25 mouse cellular contexts compared by ENCODE assay signal in genomic region chr17:6986118-6986517, GRCm38 (mm10). TPM values are rescaled to one million over a fixed set of nuclear protein-coding genes. Genes with fewer than 3 reads are reported as not detected.
"Had no signal": no experiment of that assay in that cellular context is flagged by ENCODE, and none has a peak within 500 bp of the region (broad histone marks: within the 10 kb centered on the region; RNA-seq: fewer than 3 reads in every experiment).

No protein-coding gene starts in this region.

RNA-seq across cellular contexts. Expression of gene Gm49721, which starts 7.4 kb away (rescaled TPM):
- total RNA-seq: gastrocnemius, postnatal 14 days; gastrocnemius, postnatal 36 days; heart, adult 18-20 months; heart, adult 8-10 months; heart, postnatal 10 days; heart, postnatal 25 days; heart, postnatal 4 days; liver, adult 2 months had no signal
- polyA plus RNA-seq: heart, embryonic 14.5 days; intestine, embryonic 16.5 days; limb, embryonic 15.5 days; liver, embryonic 12.5 days had no signal

RNA-seq across cellular contexts. Expression of gene Gm1604a, which starts 39.2 kb away (rescaled TPM):
- total RNA-seq: gastrocnemius, adult 18-20 months; gastrocnemius, adult 8-10 months; gastrocnemius, postnatal 14 days; gastrocnemius, postnatal 36 days; heart, adult 18-20 months; heart, adult 8-10 months; heart, postnatal 10 days; heart, postnatal 25 days; heart, postnatal 4 days; hindbrain, postnatal 0 days; liver, adult 2 months had no signal
- polyA plus RNA-seq: gonadal fat pad, adult 2 months; heart, embryonic 10.5 days; heart, embryonic 12.5 days; heart, embryonic 14.5 days; hindbrain, embryonic 10.5 days; hindbrain, embryonic 12.5 days; hindbrain, embryonic 14.5 days; intestine, embryonic 14.5 days; intestine, embryonic 16.5 days; large intestine, adult 2 months; limb, embryonic 11.5 days; limb, embryonic 13.5 days; limb, embryonic 15.5 days; liver, adult 2 months; liver, embryonic 12.5 days had no signal
